Mouse (Mus musculus) liver, embryonic 14.5 days (tissue): Measurements from ENCODE around the gene Eftud2.

Experiments
- CTCF ChIP-seq: IDR thresholded peaks from 2 replicates; pipeline ENCODE4 v1.5.1; 2016; ENCODE audit warnings: antibody characterized with exemption, low read depth, control low read depth
- EP300 ChIP-seq: IDR thresholded peaks from 2 replicates; pipeline ENCODE4 v1.6.1; 2016; ENCODE audit warnings: antibody characterized with exemption, low read depth

- TF ChIP-seq CTCF (no peak), EP300 (no peak)
Measured at GRCm38 (mm10) chr11:102879558-102879957, 1.2 kb downstream of the Eftud2 start.
